Mouse (Mus musculus): Measurements from ENCODE around the gene Tectb. TPM values are rescaled to one million over a fixed set of nuclear protein-coding genes. Genes with fewer than 3 reads are reported as not detected.
A peak's percentile ranks its signal among the peaks of the same experiment; 100 is the strongest.
"Not testable (repeated sequence)": the region's sequence is repeated elsewhere in the genome, so short reads cannot be mapped to it uniquely, and the experiment has no call there.

Tectb gene
- polyA plus RNA-seq, 1 experiment from 2014 or later: not detected

DNA sequence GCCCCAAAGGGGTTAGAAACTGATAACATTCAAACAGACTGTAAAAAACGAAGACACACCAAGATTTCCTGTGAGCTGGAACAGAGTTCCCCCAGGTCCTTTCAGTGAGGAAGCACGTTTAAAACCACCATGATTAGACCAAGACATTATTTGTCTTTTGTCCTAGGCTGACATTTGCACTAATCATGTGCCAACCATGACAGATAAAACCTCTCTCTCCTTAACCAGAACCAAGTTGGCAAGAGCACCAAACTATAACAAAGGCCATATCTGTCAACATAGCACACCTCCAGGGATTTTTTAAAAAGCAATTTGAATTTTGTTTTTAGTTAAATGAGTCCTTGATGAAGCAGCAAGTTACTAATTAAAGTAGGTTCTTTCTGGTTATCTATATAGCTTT is 12.8 kb upstream of the Tectb start:
- no peak overlapping the region for H3K27ac ChIP-seq
- ATAC-seq (replicated peaks; ENCODE audit: low FRiP score): no peak
- 57% methylated on average over 2 of the region's 2 CpGs for WGBS

GRCm38 (mm10) chr19:55168360-55168759 is 12.2 kb upstream of the Tectb start:
- H3K27ac ChIP-seq: no peak overlapping the region
- ATAC-seq (replicated peaks; ENCODE audit: low FRiP score): no peak

More for the DNA sequence above, 12.8 kb upstream of the Tectb start:
- H3K36me3 ChIP-seq: no peaks in the 10 kb centered on the region
- H3K4me2 ChIP-seq: no peak overlapping the region
- no peaks in the 10 kb centered on the region for H3K27me3 ChIP-seq
- H3K4me1 ChIP-seq: no peaks in the 10 kb centered on the region
- H3K9me3 ChIP-seq (replicated peaks): peaks cover 6% of the 10 kb centered on the region; the same call in 1 of the 2 replicates
- no peak overlapping the region for H3K4me3 ChIP-seq (replicated peaks)
- no peak overlapping the region for H3K9ac ChIP-seq

DNA sequence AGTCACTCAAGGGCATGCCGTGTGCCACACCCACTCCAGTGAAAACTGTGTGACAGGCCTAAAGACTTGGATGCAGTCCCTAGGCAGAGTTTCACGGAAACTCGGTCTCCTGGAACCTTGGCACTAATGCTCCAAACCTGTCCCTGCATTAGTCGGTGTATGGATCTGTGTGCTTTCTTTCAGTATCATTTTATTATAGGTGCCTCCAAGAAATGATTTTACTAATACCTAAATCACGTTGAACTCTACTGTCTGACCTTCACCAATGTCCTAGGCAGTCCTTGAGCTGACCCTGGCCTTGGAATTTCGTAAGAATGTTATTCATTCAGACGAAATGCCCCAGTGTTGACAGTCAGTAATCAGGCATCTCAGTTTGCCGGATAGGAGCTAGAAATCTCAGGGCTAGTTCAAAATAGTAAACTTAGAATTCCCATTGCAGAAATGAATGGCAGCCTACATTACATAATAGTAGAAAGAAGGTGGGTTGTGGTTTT is 11.2 kb upstream of the Tectb start:
- H3K9ac ChIP-seq; H3K4me1 ChIP-seq; H3K9me3 ChIP-seq (replicated peaks); ATAC-seq (replicated peaks; ENCODE audit: low FRiP score); H3K36me3 ChIP-seq; H3K27ac ChIP-seq; H3K4me2 ChIP-seq; H3K4me3 ChIP-seq (replicated peaks); H3K27me3 ChIP-seq: not testable (repeated sequence)
- WGBS: 88% methylated on average over 8 of the region's 8 CpGs

More at GRCm38 (mm10) chr19:55168360-55168759, 12.2 kb upstream of the Tectb start:
- Histone ChIP-seq H3K36me3 (no peaks in the 10 kb centered on the region), H3K4me3 (replicated peaks) (no peak overlapping the region), H3K9ac (no peak overlapping the region), H3K27me3 (no peaks in the 10 kb centered on the region), H3K4me2 (no peak overlapping the region), H3K9me3 (replicated peaks) (peaks cover 6% of the 10 kb centered on the region; the same call in 1 of the 2 replicates), H3K4me1 (no peaks in the 10 kb centered on the region)
- 72% methylated on average over 6 of the region's 6 CpGs for WGBS

DNA sequence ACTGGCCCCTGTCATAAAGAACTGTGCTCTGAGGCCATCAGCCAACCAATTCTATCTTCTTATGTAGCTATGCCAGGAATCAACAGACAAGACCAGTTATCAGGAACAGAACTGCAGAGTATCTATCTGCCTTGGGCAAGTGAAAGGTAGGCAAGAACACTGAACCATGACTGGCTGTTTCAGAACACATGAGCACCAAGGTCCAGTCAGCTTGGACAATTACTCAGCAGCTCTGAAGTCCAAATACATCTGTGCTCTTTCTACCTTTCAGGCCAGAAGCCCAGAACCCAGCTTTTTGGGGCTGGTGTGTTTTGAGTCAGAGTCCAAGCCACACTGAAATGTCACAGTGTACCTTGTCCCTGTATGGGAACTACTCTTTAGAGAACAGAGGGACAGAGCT is 10.1 kb upstream of the Tectb start:
- Histone ChIP-seq H3K36me3 (no peaks in the 10 kb centered on the region), H3K9ac (no peak overlapping the region)

DNA sequence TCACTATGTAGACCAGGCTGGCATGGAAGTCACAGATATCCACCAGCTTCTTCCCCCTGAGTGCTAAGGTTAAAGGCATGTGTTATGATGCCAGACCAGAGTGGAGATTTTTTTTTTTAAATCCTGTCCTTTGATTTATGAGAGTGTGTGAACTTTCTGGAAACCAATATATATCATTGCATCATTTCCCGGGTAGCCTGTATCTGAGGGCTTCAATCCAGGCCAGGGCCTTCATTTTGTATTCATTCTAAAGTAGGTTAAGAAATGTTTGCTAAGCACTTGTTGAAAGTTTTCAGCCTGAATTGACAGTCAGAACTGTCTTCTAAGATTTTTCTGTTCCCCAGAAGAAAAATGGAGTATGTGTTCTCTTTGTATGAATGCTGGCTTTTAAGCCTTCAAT is 8.9 kb upstream of the Tectb start:
- 18% methylated on average over 1 of the region's 1 CpGs for WGBS
- Histone ChIP-seq H3K27me3 (no peaks in the 10 kb centered on the region), H3K4me3 (replicated peaks) (no peak overlapping the region), H3K9ac (no peak overlapping the region), H3K9me3 (replicated peaks) (peaks cover 6% of the 10 kb centered on the region; the same call in 1 of the 2 replicates), H3K27ac (no peak overlapping the region), H3K4me1 (no peaks in the 10 kb centered on the region), H3K36me3 (no peaks in the 10 kb centered on the region), H3K4me2 (no peak overlapping the region)
- no peak for ATAC-seq (replicated peaks; ENCODE audit: low FRiP score)

More for the DNA sequence above, 10.1 kb upstream of the Tectb start:
- Histone ChIP-seq H3K27me3 (no peaks in the 10 kb centered on the region), H3K27ac (no peak overlapping the region), H3K4me2 (no peak overlapping the region), H3K4me3 (replicated peaks) (no peak overlapping the region), H3K4me1 (no peaks in the 10 kb centered on the region), H3K9me3 (replicated peaks) (peaks cover 6% of the 10 kb centered on the region; the same call in 1 of the 2 replicates)
- no peak for ATAC-seq (replicated peaks; ENCODE audit: low FRiP score)

DNA sequence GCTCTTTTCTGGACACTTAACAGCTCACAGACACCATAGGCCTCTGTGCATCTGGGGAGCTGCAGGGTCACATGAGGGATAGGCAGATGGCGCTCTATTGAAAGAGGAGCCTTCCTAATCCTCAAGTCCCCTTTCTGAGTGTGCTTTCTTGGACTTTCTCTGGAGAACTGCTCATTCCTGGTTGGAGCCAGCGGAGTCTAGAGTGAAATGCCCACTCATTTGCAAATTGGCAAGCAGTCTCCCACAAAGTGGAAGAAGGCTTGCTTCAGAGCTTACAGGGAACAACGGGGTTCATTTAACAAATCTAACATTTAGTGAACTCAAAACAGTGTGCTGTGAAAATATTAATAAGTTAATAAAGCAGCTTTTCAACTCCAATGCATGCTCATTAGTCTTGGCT is 3.4 kb upstream of the Tectb start:
- Histone ChIP-seq H3K36me3 (no peaks in the 10 kb centered on the region), H3K9me3 (replicated peaks) (no peaks in the 10 kb centered on the region), H3K27ac (no peak overlapping the region), H3K4me2 (no peak overlapping the region), H3K9ac (no peak overlapping the region), H3K27me3 (no peaks in the 10 kb centered on the region), H3K4me3 (replicated peaks) (no peak overlapping the region), H3K4me1 (no peaks in the 10 kb centered on the region)
- no peak for ATAC-seq (replicated peaks; ENCODE audit: low FRiP score)
- 88% methylated on average over 3 of the region's 3 CpGs for WGBS

- 69% methylated on average over 7 of the region's 7 CpGs for WGBS
Observed at GRCm38 (mm10) chr19:55184442-55184841, 3.9 kb downstream of the Tectb start.

GRCm38 (mm10) chr19:55185074-55185473 is 4.5 kb downstream of the Tectb start:
- Histone ChIP-seq H3K4me1 (no peaks in the 10 kb centered on the region), H3K4me2 (no peak overlapping the region), H3K9me3 (replicated peaks) (no peaks in the 10 kb centered on the region), H3K36me3 (no peaks in the 10 kb centered on the region), H3K9ac (no peak overlapping the region), H3K27ac (no peak overlapping the region), H3K4me3 (replicated peaks) (no peak overlapping the region), H3K27me3 (no peaks in the 10 kb centered on the region)
- no peak for ATAC-seq (replicated peaks; ENCODE audit: low FRiP score)
- 64% methylated on average over 7 of the region's 7 CpGs for WGBS

More at GRCm38 (mm10) chr19:55184442-55184841, 3.9 kb downstream of the Tectb start:
- H3K4me2 ChIP-seq: no peak overlapping the region
- no peak overlapping the region for H3K4me3 ChIP-seq (replicated peaks)
- no peak for ATAC-seq (replicated peaks; ENCODE audit: low FRiP score)
- H3K27ac ChIP-seq: no peak overlapping the region
- H3K9me3 ChIP-seq (replicated peaks): no peaks in the 10 kb centered on the region
- no peaks in the 10 kb centered on the region for H3K4me1 ChIP-seq
- no peak overlapping the region for H3K9ac ChIP-seq
- H3K27me3 ChIP-seq: no peaks in the 10 kb centered on the region
- no peaks in the 10 kb centered on the region for H3K36me3 ChIP-seq

- H3K9ac ChIP-seq: no peak overlapping the region
- no peaks in the 10 kb centered on the region for H3K36me3 ChIP-seq
- H3K4me2 ChIP-seq: no peak overlapping the region
- H3K9me3 ChIP-seq (replicated peaks): no peaks in the 10 kb centered on the region
- H3K4me3 ChIP-seq (replicated peaks): no peak overlapping the region
- no peak overlapping the region for H3K27ac ChIP-seq
- no peaks in the 10 kb centered on the region for H3K27me3 ChIP-seq
- WGBS: 60% methylated on average over 3 of the region's 3 CpGs
- ATAC-seq (replicated peaks; ENCODE audit: low FRiP score): no peak
- H3K4me1 ChIP-seq: no peaks in the 10 kb centered on the region
Observed at GRCm38 (mm10) chr19:55185651-55186050, 5.1 kb downstream of the Tectb start.

DNA sequence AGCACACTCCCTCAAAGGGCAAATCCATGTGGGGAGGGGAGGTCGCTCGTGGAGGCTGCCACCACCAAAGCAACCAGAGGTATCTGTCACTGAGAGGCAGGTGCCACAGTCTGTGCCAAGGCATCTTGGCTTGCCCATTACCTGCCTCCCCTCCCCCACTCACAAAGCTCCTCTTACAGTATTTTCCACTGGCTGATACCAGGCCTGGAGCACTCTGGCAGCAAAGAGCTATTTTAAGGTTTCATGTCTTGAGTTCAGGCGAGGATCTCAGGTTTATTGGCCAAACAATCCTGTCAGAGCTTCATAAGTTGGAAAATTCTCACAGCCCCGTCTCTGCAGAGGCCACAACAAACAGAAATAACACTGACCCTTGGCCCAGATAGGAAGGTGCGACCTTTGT is 9.5 kb downstream of the Tectb start:
- Histone ChIP-seq H3K36me3 (no peaks in the 10 kb centered on the region), H3K4me1 (peaks cover 11% of the 10 kb centered on the region; the same call in 1 of the 2 replicates), H3K27ac (no peak overlapping the region), H3K4me2 (no peak overlapping the region), H3K9me3 (replicated peaks) (no peaks in the 10 kb centered on the region), H3K9ac (no peak overlapping the region), H3K4me3 (replicated peaks) (no peak overlapping the region), H3K27me3 (no peaks in the 10 kb centered on the region)
- WGBS: 83% methylated on average over 5 of the region's 5 CpGs
- no peak for ATAC-seq (replicated peaks; ENCODE audit: low FRiP score)

- Histone ChIP-seq H3K36me3 (no peaks in the 10 kb centered on the region), H3K4me1 (peaks cover 14% of the 10 kb centered on the region; the same call in 1 of the 2 replicates), H3K27me3 (no peaks in the 10 kb centered on the region), H3K4me2 (no peak overlapping the region), H3K9ac (no peak overlapping the region), H3K9me3 (replicated peaks) (no peaks in the 10 kb centered on the region), H3K27ac (0 out of 2 replicates have a peak overlapping the region, but pooled peaks have one; percentile 32), H3K4me3 (replicated peaks) (no peak overlapping the region)
- 68% methylated on average over 2 of the region's 2 CpGs for WGBS
- no peak for ATAC-seq (replicated peaks; ENCODE audit: low FRiP score)
Observed at GRCm38 (mm10) chr19:55191596-55191995, 11.1 kb downstream of the Tectb start.

DNA sequence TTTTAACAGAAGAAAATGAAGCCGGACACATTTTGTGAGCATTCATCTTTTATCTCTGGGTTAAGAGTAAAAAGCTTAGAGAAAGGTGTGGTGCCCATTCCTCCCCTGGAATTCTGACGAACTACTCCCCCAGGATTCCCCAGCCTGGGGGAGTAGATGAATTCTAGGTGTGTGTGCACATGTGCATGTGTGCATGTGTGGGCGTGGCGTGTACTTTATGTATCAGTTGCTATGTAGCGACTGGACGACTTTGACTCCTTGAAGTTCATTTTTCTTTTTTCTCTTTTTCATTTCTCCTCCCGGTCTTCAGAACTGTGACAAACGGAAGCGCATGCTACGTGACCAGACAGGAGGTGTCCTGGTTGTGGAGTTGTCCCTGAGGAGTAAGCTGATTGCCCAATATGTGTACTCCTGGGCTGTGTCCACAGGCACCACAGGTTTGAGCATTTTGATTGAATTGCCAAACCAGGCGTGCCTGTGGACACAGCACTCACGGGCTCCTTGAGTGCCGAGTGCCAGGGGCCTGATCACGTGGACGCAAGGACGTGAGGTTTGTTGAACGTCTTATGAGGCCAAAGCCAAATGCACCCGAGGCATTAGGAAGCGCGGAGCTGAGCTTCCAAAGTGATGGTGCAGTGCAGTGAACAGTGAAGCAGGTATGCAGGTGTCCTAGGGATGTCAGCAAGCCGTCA is 11.9 kb downstream of the Tectb start:
- no peak overlapping the region for H3K4me2 ChIP-seq

More for the DNA sequence above, 11.9 kb downstream of the Tectb start:
- Histone ChIP-seq H3K4me3 (replicated peaks) (no peak overlapping the region), H3K9me3 (replicated peaks) (no peaks in the 10 kb centered on the region), H3K9ac (no peak overlapping the region), H3K27me3 (no peaks in the 10 kb centered on the region), H3K36me3 (no peaks in the 10 kb centered on the region), H3K4me1 (peaks cover 14% of the 10 kb centered on the region; the same call in 1 of the 2 replicates), H3K27ac (peak overlapping the region; percentile 32; the same call in 1 of the 2 replicates)
- WGBS: 82% methylated on average over 21 of the region's 21 CpGs
- ATAC-seq (replicated peaks; ENCODE audit: low FRiP score): no peak

Data from kidney, embryonic 15.5 days (tissue).